ENCODE assay signal across 37 mouse cellular contexts in the genomic region with DNA sequence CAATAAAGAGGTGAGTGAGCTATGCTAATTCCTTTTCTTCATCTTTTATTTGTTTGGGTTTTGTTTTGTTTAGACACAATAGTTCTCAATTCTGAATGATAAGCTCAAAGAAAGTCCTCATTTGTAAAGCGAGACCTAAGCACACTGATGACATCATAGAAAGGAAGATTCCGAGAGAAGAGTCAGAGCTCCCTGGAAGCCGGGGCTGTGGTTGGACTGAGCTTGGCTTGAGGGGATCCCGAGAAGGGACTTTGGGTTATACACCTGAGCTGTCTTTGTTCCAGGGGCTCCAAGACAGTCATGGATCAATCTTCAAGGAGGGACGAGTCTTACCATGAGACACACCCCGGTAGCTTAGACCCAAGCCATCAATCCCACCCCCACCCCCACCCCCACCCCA. TPM values are rescaled to one million over a fixed set of nuclear protein-coding genes. Genes with fewer than 3 reads are reported as not detected.
"Had no signal": no experiment of that assay in that cellular context is flagged by ENCODE, and none has a peak within 500 bp of the region (broad histone marks: within the 10 kb centered on the region; RNA-seq: fewer than 3 reads in every experiment).

A gene (plus strand): TSS at position 301 of the 400 bp plus-strand sequence.

- H3K9ac ChIP-seq: hindbrain, embryonic 12.5 days; hindbrain, embryonic 14.5 days; intestine, embryonic 15.5 days; liver, embryonic 13.5 days had no signal

- H3K9me3 ChIP-seq: heart, embryonic 10.5 days; hindbrain, embryonic 10.5 days; hindbrain, embryonic 12.5 days; intestine, embryonic 15.5 days; liver, embryonic 13.5 days had no signal

- H3K4me1 ChIP-seq: hindbrain, embryonic 12.5 days; intestine, embryonic 15.5 days; liver, embryonic 13.5 days had no signal

- H3K4me3 ChIP-seq: gastrocnemius, adult 2 months; heart, embryonic 10.5 days; hindbrain, embryonic 10.5 days; hindbrain, embryonic 12.5 days; intestine, embryonic 15.5 days; layer of hippocampus, adult 2 months; left cerebral cortex, adult 2 months; liver, embryonic 13.5 days had no signal

- ATAC-seq: forebrain, embryonic 16.5 days; hindbrain, embryonic 16.5 days; inflammation-experienced regulatory T-cells, adult 6 months; intestine, embryonic 15.5 days; intestine, postnatal 0 days had no signal

- H3K27me3 ChIP-seq: hindbrain, embryonic 12.5 days; intestine, embryonic 15.5 days; liver, embryonic 13.5 days had no signal

- DNase-seq: gastrocnemius, adult 2 months; gastrocnemius, postnatal 10 days; gastrocnemius, postnatal 25 days; heart, adult 18-20 months; heart, postnatal 14 days; kidney, adult 18-20 months; kidney, adult 8-10 months; kidney, postnatal 10 days; kidney, postnatal 25 days; kidney, postnatal 4 days; liver; liver, embryonic 13.5 days had no signal

- H3K27ac ChIP-seq: gastrocnemius, adult 2 months; heart, embryonic 10.5 days; hindbrain, embryonic 10.5 days; hindbrain, embryonic 12.5 days; hindbrain, embryonic 14.5 days; intestine, embryonic 15.5 days; layer of hippocampus, adult 2 months; left cerebral cortex, adult 2 months; liver, embryonic 13.5 days had no signal

- H3K4me2 ChIP-seq: hindbrain, embryonic 12.5 days; hindbrain, embryonic 14.5 days; intestine, embryonic 15.5 days; liver, embryonic 11.5 days; liver, embryonic 13.5 days had no signal

- H3K36me3 ChIP-seq: heart, embryonic 10.5 days; hindbrain, embryonic 10.5 days; hindbrain, embryonic 12.5 days; intestine, embryonic 15.5 days; liver, embryonic 13.5 days had no signal

RNA-seq across cellular contexts. Expression of the gene that starts here (rescaled TPM):
- total RNA-seq: gastrocnemius, adult 2 months; gastrocnemius, postnatal 10 days; gastrocnemius, postnatal 25 days; gastrocnemius, postnatal 4 days; granulocyte monocyte progenitor cell, adult 5-6 weeks; heart, adult 18-20 months; heart, postnatal 14 days; heart, postnatal 4 days; layer of hippocampus, adult 2 months; layer of hippocampus, postnatal 10 days; layer of hippocampus, postnatal 25 days; left cerebral cortex, adult 2 months; left cerebral cortex, postnatal 14 days; left cerebral cortex, postnatal 36 days had no signal
- polyA plus RNA-seq: forebrain, embryonic 16.5 days; frontal cortex, adult 2 months; heart, embryonic 10.5 days; heart, postnatal 0 days; hindbrain, embryonic 10.5 days; hindbrain, embryonic 12.5 days; hindbrain, embryonic 14.5 days; hindbrain, embryonic 16.5 days; inflammation-experienced regulatory T-cells, adult 6 months; intestine, embryonic 15.5 days; intestine, postnatal 0 days; kidney, embryonic 14.5 days; kidney, embryonic 16.5 days; limb, embryonic 11.5 days; limb, embryonic 14.5 days; liver, embryonic 11.5 days; liver, embryonic 13.5 days had no signal
